Mouse (Mus musculus) embryonic facial prominence, embryonic 13.5 days (tissue): ENCODE data around the gene Rbms2. TPM values are rescaled to one million over a fixed set of nuclear protein-coding genes. Genes with fewer than 3 reads are reported as not detected.
"Not testable (repeated sequence)": the region's sequence is repeated elsewhere in the genome, so short reads cannot be mapped to it uniquely, and the experiment has no call there.

ENCODE experiments used
- ATAC-seq: fragments of 200-750 bp; cut with Nextera tagmentation; 2 replicates; pipeline ENCODE4 v1.8.0; 2017; ENCODE audit warnings: low read depth; ENCODE audit not compliant: insufficient number of reproducible peaks, insufficient read depth, low FRiP score, low TSS enrichment
- H3K27ac ChIP-seq: fragments of 300-500 bp; sonication (generic); 2 replicates; pipeline ENCODE4 v1.5.1; 2015; ENCODE audit warnings: moderate library complexity, mild to moderate bottlenecking, inconsistent platforms
- H3K27me3 ChIP-seq: fragments of 300-500 bp; sonication (generic); 2 replicates; pipeline ENCODE4 v1.6.1; 2015; ENCODE audit warnings: mild to moderate bottlenecking, inconsistent platforms
- H3K36me3 ChIP-seq: fragments of 300-500 bp; sonication (generic); 2 replicates; pipeline ENCODE4 v1.6.1; 2015; ENCODE audit warnings: mild to moderate bottlenecking, inconsistent platforms
- H3K4me1 ChIP-seq: fragments of 300-500 bp; sonication (generic); 2 replicates; pipeline ENCODE4 v1.6.1; 2015; ENCODE audit warnings: inconsistent platforms
- H3K4me2 ChIP-seq: fragments of 300-500 bp; sonication (generic); 2 replicates; pipeline ENCODE4 v1.6.1; 2015; ENCODE audit warnings: moderate library complexity, mild to moderate bottlenecking, inconsistent platforms
- H3K4me3 ChIP-seq: fragments of 300-500 bp; sonication (generic); 2 replicates; pipeline ENCODE4 v1.5.1; 2015; ENCODE audit warnings: mild to moderate bottlenecking, inconsistent platforms
- H3K9ac ChIP-seq: fragments of 300-500 bp; sonication (generic); 2 replicates; pipeline ENCODE4 v1.6.1; 2015; ENCODE audit warnings: mild to moderate bottlenecking, inconsistent platforms
- H3K9me3 ChIP-seq: fragments of 300-500 bp; sonication (generic); 2 replicates; pipeline ENCODE4 v1.6.1; 2016; ENCODE audit warnings: inconsistent platforms
- WGBS: fragments of 180-500 bp; shearing (Covaris S2); methylation state at CpG from one replicate; pipeline ENCODE4 v1.1.7; 2015; ENCODE audit warnings: mixed read lengths; 5-methylcytosine and 5-hydroxymethylcytosine counted together
- polyA plus RNA-seq: library from polyadenylated mRNA; unstranded; fragments of >200 nt; fragmentation: Nextera tagmentation; extraction: Ambion mirVana; gene quantifications from 2 replicates; pipeline ENCODE4 v1.2.1, GENCODE M21; 2015

Rbms2 gene
- polyA plus RNA-seq, 1 experiment from 2014 or later, result 42.2 TPM

DNA sequence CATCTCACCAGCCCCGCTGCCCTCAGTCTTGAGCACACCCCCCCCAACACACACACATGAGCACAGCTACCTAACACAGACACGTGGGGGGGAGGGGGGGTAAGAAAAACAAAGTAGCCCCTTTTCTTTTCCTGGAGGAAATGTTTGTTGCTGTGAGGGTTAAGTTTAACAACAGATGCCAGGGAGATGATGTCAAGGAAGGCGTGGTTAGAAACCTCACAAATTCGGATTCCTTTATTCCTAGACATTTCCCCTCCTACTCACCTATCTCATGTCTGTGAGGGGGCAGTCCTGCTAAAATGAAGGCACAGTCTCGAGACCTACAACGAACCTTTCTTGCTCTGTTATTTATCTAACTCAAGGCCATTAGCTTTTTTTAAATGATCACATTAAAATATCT, 13.0 kb downstream of the Rbms2 start:
- Histone ChIP-seq H3K4me3 (no peak overlapping the region), H3K9ac (no peak overlapping the region), H3K27me3 (no peaks in the 10 kb centered on the region), H3K4me2 (no peak overlapping the region), H3K9me3 (no peaks in the 10 kb centered on the region), H3K27ac (no peak overlapping the region), H3K36me3 (peaks cover 11% of the 10 kb centered on the region), H3K4me1 (peaks cover 6% of the 10 kb centered on the region; the same call in 1 of the 2 replicates)
- WGBS, result 41% methylated on average over 6 of the region's 6 CpGs
- ATAC-seq, result no peak

DNA sequence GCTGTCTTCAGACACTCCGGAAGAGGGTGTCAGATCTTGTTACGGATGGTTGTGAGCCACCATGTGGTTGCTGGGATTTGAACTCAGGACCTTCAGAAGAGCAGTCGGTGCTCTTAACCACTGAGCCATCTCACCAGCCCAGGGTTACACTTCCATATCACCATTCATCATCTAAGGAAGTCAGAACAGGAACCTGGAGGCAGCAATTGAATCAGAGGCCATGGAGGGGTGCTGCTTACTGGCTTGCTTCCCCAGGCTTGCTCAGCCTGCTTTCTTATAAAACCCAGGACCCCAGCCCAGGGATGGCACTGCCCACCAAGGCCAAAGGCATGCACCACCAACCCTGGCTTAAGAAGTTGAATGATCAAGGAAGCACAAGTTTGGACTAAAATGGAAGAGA, 14.4 kb downstream of the Rbms2 start:
- not testable (repeated sequence) for H3K4me2 ChIP-seq, H3K27ac ChIP-seq, H3K4me1 ChIP-seq, H3K9me3 ChIP-seq, H3K27me3 ChIP-seq, ATAC-seq, H3K9ac ChIP-seq, H3K4me3 ChIP-seq
- 90% methylated on average over 3 of the region's 3 CpGs for WGBS
- peaks cover 11% of the 10 kb centered on the region for H3K36me3 ChIP-seq

DNA sequence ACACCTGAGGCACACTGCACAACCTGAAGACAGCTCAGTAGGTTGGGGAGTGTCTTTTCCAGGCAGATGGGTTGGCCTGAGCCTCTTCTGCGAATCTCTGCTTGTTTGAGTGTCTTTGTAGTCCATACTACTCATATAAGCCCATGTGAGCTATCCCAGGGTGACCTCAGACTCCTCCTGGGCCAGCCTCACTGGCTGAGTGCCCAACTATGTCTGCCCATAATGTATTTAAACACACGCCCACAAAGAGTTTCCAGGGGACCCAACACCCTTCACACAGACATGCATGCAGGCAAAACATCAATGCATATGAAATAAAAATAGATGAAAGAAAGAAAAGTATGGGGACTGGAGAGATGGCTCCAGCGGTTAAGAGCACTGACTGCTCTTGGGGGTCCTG, 26.1 kb downstream of the Rbms2 start:
- Histone ChIP-seq H3K27ac (no peak overlapping the region), H3K4me3 (no peak overlapping the region), H3K27me3 (no peaks in the 10 kb centered on the region), H3K4me1 (peaks cover 26% of the 10 kb centered on the region), H3K9me3 (no peaks in the 10 kb centered on the region), H3K4me2 (no peak overlapping the region), H3K9ac (no peak overlapping the region), H3K36me3 (peaks cover 12% of the 10 kb centered on the region)
- ATAC-seq, result no peak
- WGBS, result 81% methylated on average over 3 of the region's 3 CpGs

DNA sequence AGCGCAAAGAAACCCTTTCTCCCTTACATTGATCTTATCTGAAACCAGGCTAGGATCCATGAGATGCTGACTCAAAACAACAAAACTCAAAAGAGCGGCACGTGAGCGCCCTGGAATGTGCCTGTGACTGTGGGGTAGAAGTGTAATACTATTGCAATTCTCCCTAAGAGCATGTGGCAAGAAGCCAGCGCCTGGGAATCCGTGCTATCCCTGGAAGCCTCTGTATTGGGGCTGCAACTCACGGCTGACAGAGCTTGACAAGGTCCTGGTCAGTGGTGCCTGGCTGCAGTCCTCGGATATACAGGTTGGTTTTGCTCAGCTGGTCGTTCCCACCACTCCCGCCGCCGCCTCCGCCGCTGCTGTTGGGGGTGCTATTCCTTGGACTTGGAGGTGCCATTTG, 29.2 kb downstream of the Rbms2 start:
- Histone ChIP-seq H3K4me3 (no peak overlapping the region), H3K4me1 (peaks cover 27% of the 10 kb centered on the region), H3K27me3 (no peaks in the 10 kb centered on the region), H3K36me3 (peaks cover 20% of the 10 kb centered on the region), H3K9ac (no peak overlapping the region), H3K9me3 (no peaks in the 10 kb centered on the region), H3K4me2 (no peak overlapping the region), H3K27ac (peak overlapping the region; percentile 2)
- WGBS, result 83% methylated on average over 14 of the region's 14 CpGs
- ATAC-seq, result no peak

- peak overlapping the region; percentile 49 for H3K4me2 ChIP-seq
- peak; percentile 77 for ATAC-seq
- H3K36me3 ChIP-seq, result peaks cover 33% of the 10 kb centered on the region
- H3K4me3 ChIP-seq, result peak overlapping the region; percentile 16; the same call in 1 of the 2 replicates
- 6% methylated on average over 5 of the region's 5 CpGs for WGBS
- no peaks in the 10 kb centered on the region for H3K27me3 ChIP-seq
- no peaks in the 10 kb centered on the region for H3K9me3 ChIP-seq
- peak overlapping the region; percentile 83 for H3K27ac ChIP-seq
- peaks cover 25% of the 10 kb centered on the region for H3K4me1 ChIP-seq
- peak overlapping the region; percentile 54 for H3K9ac ChIP-seq
Measured at GRCm38 (mm10) chr10:128149592-128149991, 30.5 kb downstream of the Rbms2 start.

- ATAC-seq, result no peak
- Histone ChIP-seq H3K4me1 (peaks cover 20% of the 10 kb centered on the region), H3K4me3 (no peak overlapping the region), H3K4me2 (peak overlapping the region; percentile 49), H3K27me3 (no peaks in the 10 kb centered on the region), H3K27ac (peak overlapping the region; percentile 83), H3K36me3 (peaks cover 38% of the 10 kb centered on the region), H3K9me3 (no peaks in the 10 kb centered on the region), H3K9ac (no peak overlapping the region)
- WGBS, result 88% methylated on average over 5 of the region's 5 CpGs
Measured at GRCm38 (mm10) chr10:128148789-128149365, 31.2 kb downstream of the Rbms2 start.

GRCm38 (mm10) chr10:128144961-128145360, 35.1 kb downstream of the Rbms2 start:
- H3K9me3 ChIP-seq, result no peaks in the 10 kb centered on the region
- H3K9ac ChIP-seq, result no peak overlapping the region
- peaks cover 66% of the 10 kb centered on the region for H3K36me3 ChIP-seq
- no peak overlapping the region for H3K4me2 ChIP-seq
- H3K27ac ChIP-seq, result no peak overlapping the region
- peaks cover 11% of the 10 kb centered on the region for H3K4me1 ChIP-seq
- WGBS, result 35% methylated on average over 2 of the region's 2 CpGs
- no peak overlapping the region for H3K4me3 ChIP-seq
- no peak for ATAC-seq
- no peaks in the 10 kb centered on the region for H3K27me3 ChIP-seq

- Histone ChIP-seq H3K36me3 (peaks cover 79% of the 10 kb centered on the region), H3K27me3 (no peaks in the 10 kb centered on the region), H3K4me1 (no peaks in the 10 kb centered on the region), H3K9me3 (no peaks in the 10 kb centered on the region), H3K9ac (no peak overlapping the region), H3K4me2 (no peak overlapping the region), H3K4me3 (no peak overlapping the region), H3K27ac (peak overlapping the region; percentile 39)
- 55% methylated on average over 4 of the region's 4 CpGs for WGBS
- no peak for ATAC-seq
Measured at GRCm38 (mm10) chr10:128143659-128144058, 36.4 kb downstream of the Rbms2 start.

DNA sequence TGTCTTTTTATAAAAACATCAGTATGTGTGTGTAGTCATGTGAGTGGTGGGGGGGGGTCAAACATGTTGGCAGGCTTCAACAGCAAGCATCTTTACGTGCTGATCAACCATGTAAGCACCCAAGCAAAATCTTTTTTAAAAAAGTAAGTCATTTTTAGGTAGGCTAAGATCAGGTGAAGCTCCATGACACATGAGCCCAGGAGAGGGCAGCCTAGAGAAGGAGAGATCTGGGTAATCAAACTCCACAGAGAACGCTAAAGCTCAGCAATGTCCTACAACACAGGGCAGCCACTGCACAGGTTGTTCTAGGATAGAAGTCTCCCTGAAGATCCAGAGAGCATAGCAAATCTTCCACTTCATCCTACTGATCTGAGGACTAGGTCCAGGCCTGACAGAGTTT, 37.9 kb downstream of the Rbms2 start:
- H3K4me3 ChIP-seq, result no peak overlapping the region
- 69% methylated on average over 2 of the region's 2 CpGs for WGBS
- ATAC-seq, result no peak
- no peaks in the 10 kb centered on the region for H3K4me1 ChIP-seq
- no peaks in the 10 kb centered on the region for H3K27me3 ChIP-seq
- H3K27ac ChIP-seq, result no peak overlapping the region
- H3K9ac ChIP-seq, result no peak overlapping the region
- no peaks in the 10 kb centered on the region for H3K9me3 ChIP-seq
- H3K36me3 ChIP-seq, result peaks cover 88% of the 10 kb centered on the region
- no peak overlapping the region for H3K4me2 ChIP-seq

DNA sequence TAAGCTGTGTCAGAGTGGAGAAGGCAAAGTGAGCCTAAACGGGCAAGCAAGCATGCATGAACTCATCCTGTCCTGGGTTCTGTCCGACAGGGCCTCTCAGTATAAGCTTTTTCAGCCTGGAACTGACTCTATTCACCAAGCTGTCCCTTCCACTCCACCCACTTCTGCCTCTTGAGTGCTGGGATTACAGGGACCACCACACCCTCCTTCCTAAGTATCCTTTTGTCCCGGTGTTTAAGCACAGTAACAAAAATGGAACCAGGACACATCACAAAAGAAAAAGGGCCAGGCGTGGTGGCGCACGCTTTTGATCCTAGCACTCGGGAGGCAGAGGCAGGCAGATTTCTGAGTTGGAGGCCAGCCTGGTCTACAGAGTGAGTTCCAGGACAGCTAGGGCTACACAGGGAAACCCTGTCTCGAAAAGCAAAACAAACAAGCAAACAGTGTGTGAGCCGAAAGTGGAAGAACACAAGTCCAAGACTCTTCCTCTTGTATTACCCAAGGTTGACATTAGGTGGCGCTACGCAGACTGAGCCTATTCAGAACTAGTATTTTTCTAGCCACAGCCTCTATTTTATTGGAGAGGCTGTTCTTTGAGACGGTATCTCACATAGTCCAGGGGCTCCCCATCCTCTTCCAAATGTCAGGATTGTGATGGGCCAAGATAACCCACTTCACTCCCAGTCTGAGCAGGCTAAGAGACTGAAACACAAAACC, 39.7 kb downstream of the Rbms2 start:
- H3K4me3 ChIP-seq, result no peak overlapping the region
- no peak for ATAC-seq
- no peaks in the 10 kb centered on the region for H3K27me3 ChIP-seq
- H3K27ac ChIP-seq, result no peak overlapping the region
- H3K9ac ChIP-seq, result no peak overlapping the region
- no peaks in the 10 kb centered on the region for H3K9me3 ChIP-seq
- H3K4me1 ChIP-seq, result no peaks in the 10 kb centered on the region
- H3K36me3 ChIP-seq, result peaks cover 87% of the 10 kb centered on the region
- 73% methylated on average over 12 of the region's 12 CpGs for WGBS
- H3K4me2 ChIP-seq, result no peak overlapping the region

- Histone ChIP-seq H3K9ac (0 out of 2 replicates have a peak overlapping the region, but pooled peaks have one; percentile 27), H3K9me3 (no peaks in the 10 kb centered on the region), H3K4me3 (no peak overlapping the region), H3K4me2 (no peak overlapping the region), H3K36me3 (peaks cover 86% of the 10 kb centered on the region), H3K4me1 (no peaks in the 10 kb centered on the region), H3K27me3 (no peaks in the 10 kb centered on the region), H3K27ac (no peak overlapping the region)
- no peak for ATAC-seq
- WGBS, result 89% methylated on average over 6 of the region's 6 CpGs
Measured at GRCm38 (mm10) chr10:128135374-128135773, 44.7 kb downstream of the Rbms2 start.

- H3K27me3 ChIP-seq, result no peaks in the 10 kb centered on the region
- no peaks in the 10 kb centered on the region for H3K9me3 ChIP-seq
- no peaks in the 10 kb centered on the region for H3K4me1 ChIP-seq
- no peak overlapping the region for H3K4me3 ChIP-seq
- no peak for ATAC-seq
- no peak overlapping the region; the same call in 1 of the 2 replicates for H3K27ac ChIP-seq
- peaks cover 83% of the 10 kb centered on the region for H3K36me3 ChIP-seq
- 42% methylated on average over 13 of the region's 13 CpGs for WGBS
- no peak overlapping the region for H3K4me2 ChIP-seq
- peak overlapping the region; percentile 33; the same call in 1 of the 2 replicates for H3K9ac ChIP-seq
Measured at GRCm38 (mm10) chr10:128133650-128134332, 46.3 kb downstream of the Rbms2 start.
